Mouse (Mus musculus): ENCODE results near the gene Itga9. TPM values are rescaled to one million over a fixed set of nuclear protein-coding genes. Genes with fewer than 3 reads are reported as not detected.
A peak's percentile ranks its signal among the peaks of the same experiment; 100 is the strongest.

Gene Itga9
- total RNA-seq, 2 experiments from 2014 or later, result 6.9 to 8.2 TPM

DNA sequence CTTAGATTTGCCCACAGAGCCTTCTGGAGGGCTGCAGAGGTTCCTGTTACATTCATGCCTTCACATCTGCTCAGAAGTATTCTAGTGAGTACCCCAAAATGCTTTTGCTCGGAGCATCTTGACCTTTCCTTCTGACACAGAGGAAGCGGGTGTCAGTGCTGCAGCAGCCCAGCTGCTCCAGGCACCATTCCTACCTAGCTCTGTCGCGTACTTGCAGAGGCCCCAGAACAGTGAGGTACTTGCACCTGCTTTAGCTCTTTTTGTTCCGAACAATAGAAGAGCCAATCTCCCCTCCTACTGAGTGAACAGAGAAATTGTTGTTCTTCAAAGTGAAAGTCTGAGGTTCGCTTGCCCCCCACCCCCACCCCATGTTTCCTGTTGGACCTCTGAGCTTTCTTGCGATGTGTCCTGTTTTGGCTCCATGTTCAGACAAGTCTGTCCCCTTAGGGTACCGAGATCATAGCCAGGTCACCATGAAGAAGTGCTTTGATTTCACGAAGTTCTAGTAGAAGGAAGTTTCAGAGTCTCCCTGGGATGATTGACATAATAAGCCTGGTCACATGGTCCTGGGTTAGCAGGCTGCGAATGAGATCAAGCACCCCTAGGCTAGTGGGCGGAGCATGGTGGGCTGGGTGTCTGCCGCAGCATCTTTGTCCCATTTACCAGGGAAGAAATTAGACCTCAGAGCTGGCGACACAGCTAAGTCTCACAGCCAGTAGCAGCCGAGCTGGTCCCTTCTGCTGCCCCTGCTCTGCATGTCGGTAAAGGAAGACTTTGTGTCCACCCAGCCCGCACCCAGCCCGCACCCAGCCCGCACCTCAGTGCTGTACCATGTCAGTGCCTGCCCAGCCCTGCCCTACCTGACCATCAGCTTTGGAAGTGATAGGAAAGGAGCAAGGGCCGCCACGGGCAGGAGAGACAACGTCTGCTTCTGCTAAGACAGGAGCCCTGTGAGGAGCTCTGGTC, 215.0 kb downstream of the Itga9 start:
- peak in 1 of 2 experiments; percentile 75 for DNase-seq (ENCODE audit: extremely low spot score in 1 of 2, low spot score in 2 of 2)
- intact Hi-C loops (cut with DNase I), result no loop called here

DNA sequence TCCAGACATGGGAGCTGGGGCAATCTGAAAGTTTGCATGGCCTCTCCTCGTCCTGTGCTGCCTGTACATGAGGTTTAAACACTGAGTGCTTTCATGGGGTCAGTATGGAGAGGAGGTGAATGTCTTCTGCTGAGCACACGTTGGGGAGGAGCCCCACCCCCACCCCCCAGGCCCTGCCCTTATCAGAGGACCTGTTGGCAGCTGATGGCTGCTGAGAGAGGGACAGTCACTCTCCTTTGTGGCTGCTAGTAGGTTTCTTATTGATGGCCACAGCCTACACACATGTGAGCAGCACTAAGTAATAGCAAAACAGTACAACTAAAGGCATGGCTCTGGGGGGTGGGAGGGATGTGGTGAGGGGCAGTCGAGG, 215.7 kb downstream of the Itga9 start:
- intact Hi-C loops (cut with DNase I), result no loop called here
- no peak for DNase-seq (ENCODE audit: extremely low spot score in 1 of 2, low spot score in 2 of 2)

GRCm38 (mm10) chr9:118822581-118822980, 216.1 kb downstream of the Itga9 start:
- intact Hi-C loops (cut with DNase I), result no loop called here
- DNase-seq (ENCODE audit: extremely low spot score in 1 of 2, low spot score in 2 of 2), result no peak

- intact Hi-C loops (cut with DNase I), result no loop called here
- DNase-seq (ENCODE audit: extremely low spot score in 1 of 2, low spot score in 2 of 2), result peak; percentile 38 to 51
These were observed 224.6 kb downstream of the Itga9 start for GRCm38 (mm10) chr9:118831080-118831479.

- DNase-seq (ENCODE audit: extremely low spot score in 1 of 2, low spot score in 2 of 2), result no peak
- intact Hi-C loops (cut with DNase I), result no loop called here
These were observed 226.0 kb downstream of the Itga9 start for GRCm38 (mm10) chr9:118832533-118832932.

- intact Hi-C loops (cut with DNase I), result no loop called here
- no peak for DNase-seq (ENCODE audit: extremely low spot score in 1 of 2, low spot score in 2 of 2)
These were observed 226.9 kb downstream of the Itga9 start for GRCm38 (mm10) chr9:118833413-118833812.

DNA sequence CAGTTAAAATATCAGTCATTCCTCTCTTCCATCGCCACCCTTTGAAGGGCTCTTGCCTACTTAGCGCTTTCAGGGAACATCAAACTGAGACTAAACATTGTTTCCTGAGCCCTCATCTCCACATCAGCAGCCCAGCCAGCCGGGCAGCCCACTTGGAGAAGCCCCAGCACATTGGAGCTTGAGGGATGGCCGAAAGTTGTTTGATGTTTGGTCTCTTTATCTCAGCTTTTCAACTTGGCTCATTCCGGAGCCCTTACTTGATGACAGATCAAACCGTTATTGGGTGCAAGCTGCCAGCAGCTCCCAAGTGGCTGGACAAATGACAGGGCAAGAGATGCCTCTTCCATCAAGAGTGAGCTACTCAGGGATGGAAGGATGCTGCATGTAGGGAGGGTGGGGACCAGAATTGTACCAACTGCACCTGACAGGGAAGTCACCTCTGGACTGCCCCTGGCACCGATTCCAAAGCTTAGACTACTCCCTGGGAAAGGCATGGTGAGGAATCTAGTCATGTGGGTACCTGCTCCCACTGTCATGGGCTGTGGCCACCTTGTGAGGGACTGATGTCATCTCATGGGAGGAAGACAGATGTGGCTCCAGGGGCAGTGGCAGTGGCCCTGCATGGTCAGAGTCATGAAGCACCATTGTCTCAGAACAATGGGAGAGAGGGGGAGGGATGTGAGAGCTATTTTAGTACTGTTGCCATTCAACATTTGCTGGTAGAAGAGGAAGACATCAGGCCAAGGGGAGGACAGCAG, 232.6 kb downstream of the Itga9 start:
- intact Hi-C loops (cut with DNase I), result no loop called here
- no peak for DNase-seq (ENCODE audit: extremely low spot score in 1 of 2, low spot score in 2 of 2)

- DNase-seq (ENCODE audit: extremely low spot score in 1 of 2, low spot score in 2 of 2), result peak in 1 of 2 experiments; percentile 15
These were observed 234.8 kb downstream of the Itga9 start for GRCm38 (mm10) chr9:118841247-118841646.

DNA sequence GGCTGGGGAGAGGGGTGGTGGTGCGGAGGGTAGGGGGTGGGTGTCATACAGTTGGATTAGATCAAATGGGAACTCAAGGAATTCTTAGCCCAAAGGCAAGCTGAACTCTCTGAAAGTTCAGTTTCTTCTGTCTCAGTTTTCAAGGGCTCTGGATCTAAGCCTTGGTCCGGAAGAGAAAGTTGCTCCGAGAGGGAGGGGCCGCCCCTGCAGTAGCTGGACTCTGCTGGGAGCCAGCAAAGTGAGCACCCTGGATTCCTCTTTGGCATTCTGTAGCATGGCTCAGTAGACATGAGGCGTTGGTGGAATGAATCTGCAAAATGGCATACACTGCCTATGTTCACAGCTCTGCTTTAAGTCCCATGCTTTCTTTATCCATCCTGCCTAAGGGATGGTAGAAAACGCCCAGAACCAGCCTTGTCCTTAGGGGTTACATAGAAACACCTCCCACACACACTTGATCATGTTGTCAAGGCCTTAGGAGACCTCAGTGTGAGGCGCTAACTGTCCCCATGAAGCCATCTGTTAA, 235.5 kb downstream of the Itga9 start:
- DNase-seq (ENCODE audit: extremely low spot score in 1 of 2, low spot score in 2 of 2), result no peak
- intact Hi-C loops (cut with DNase I), result no loop called here

More at GRCm38 (mm10) chr9:118841247-118841646, 234.8 kb downstream of the Itga9 start:
- intact Hi-C loops (cut with DNase I), result no loop called here

- DNase-seq (ENCODE audit: extremely low spot score in 1 of 2, low spot score in 2 of 2), result no peak
- intact Hi-C loops (cut with DNase I), result no loop called here
These were observed 237.2 kb downstream of the Itga9 start for GRCm38 (mm10) chr9:118843711-118844110.

GRCm38 (mm10) chr9:118845003-118845402, 238.5 kb downstream of the Itga9 start:
- DNase-seq (ENCODE audit: extremely low spot score in 1 of 2, low spot score in 2 of 2), result no peak
- intact Hi-C loops (cut with DNase I), result no loop called here

DNA sequence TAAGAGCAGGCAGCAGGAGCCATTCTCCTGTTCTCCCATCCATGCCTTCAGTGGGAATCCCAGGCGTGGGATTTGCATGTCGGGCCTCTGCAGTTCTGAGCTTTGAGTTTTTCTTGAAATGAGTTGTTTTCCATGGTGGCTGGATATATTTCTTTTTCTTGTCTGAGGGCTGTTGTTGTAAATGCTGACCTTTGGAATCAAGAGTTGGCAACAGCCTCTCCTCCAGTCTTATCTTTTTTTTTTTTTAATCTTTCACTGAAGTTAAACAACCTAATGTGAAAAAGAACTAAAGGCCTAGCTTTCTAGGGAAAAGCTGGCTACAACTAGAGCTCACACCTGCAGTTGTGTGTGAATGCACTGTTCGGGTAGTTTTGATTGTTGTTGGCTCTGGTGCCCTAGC, 240.3 kb downstream of the Itga9 start:
- intact Hi-C loops (cut with DNase I), result no loop called here
- no peak for DNase-seq (ENCODE audit: extremely low spot score in 1 of 2, low spot score in 2 of 2)

DNA sequence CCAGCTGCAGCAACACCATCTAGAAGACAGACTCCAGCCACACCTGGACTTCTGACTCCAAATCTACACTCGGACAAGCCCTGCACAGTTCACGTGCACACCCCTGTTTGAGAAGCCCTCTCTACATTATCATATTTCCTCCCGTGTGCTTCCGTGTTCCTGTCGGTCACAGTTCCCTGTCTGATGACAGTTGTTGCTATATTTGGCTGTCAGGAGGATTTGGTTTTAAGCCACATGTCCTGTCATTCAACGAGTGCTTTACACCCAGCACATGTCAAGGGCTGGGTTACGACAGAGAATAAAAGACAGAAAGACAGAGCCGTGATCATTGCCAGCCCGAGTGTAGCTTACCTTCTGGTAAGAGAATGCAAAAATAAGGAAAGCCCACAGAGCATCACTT, 250.2 kb downstream of the Itga9 start:
- intact Hi-C loops (cut with DNase I), result no loop called here
- no peak for DNase-seq (ENCODE audit: extremely low spot score in 1 of 2, low spot score in 2 of 2)

GRCm38 (mm10) chr9:118860613-118861141, 254.2 kb downstream of the Itga9 start:
- intact Hi-C loops (cut with DNase I), result no loop called here
- DNase-seq (ENCODE audit: extremely low spot score in 1 of 2, low spot score in 2 of 2), result no peak

DNA sequence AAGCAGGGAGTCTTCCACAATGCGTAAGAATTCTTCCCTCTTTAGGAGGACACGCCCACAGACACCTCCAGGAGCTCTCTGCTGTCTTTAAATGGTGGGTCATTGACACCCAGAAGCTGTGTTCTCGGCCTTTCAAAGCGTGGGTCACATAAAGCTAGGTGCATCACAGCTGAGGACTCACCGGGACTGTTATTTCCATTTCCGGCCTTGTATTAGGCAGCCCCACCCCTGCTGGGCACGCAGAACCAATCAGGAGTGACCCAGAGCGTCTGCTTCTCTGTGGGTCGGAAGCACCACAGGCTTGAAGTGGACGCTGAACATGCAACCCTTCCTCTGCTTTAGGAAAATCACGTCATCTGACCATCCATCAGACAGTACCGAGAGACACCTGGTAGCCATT, 255.7 kb downstream of the Itga9 start:
- no peak for DNase-seq (ENCODE audit: extremely low spot score in 1 of 2, low spot score in 2 of 2)
- intact Hi-C loops (cut with DNase I), result no loop called here

GRCm38 (mm10) chr9:118862852-118863260, 256.4 kb downstream of the Itga9 start:
- DNase-seq (ENCODE audit: extremely low spot score in 1 of 2, low spot score in 2 of 2), result no peak
- intact Hi-C loops (cut with DNase I), result no loop called here

GRCm38 (mm10) chr9:118863528-118863927, 257.0 kb downstream of the Itga9 start:
- DNase-seq (ENCODE audit: extremely low spot score in 1 of 2, low spot score in 2 of 2), result no peak
- intact Hi-C loops (cut with DNase I), result no loop called here

DNA sequence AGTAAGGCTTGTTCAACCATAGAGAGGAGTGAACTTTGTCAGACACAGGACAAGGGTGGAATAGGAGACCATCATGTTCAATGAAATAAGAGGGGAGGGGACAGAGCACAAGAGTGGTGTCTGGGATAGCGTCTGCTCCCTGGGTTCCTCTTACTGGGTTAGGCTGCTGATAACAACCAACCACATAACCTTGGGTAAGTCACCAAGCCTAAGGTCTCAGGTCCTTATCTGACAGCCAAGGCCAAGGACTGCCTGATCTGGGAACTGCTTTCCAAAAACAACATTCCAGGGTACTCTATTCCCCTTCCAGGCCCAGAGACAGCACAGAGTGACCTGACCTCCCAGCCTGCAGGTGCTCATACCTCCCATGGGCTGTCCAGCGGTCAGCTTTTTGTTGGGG, 260.5 kb downstream of the Itga9 start:
- no peak for DNase-seq (ENCODE audit: extremely low spot score in 1 of 2, low spot score in 2 of 2)
- intact Hi-C loops (cut with DNase I), result no loop called here

DNA sequence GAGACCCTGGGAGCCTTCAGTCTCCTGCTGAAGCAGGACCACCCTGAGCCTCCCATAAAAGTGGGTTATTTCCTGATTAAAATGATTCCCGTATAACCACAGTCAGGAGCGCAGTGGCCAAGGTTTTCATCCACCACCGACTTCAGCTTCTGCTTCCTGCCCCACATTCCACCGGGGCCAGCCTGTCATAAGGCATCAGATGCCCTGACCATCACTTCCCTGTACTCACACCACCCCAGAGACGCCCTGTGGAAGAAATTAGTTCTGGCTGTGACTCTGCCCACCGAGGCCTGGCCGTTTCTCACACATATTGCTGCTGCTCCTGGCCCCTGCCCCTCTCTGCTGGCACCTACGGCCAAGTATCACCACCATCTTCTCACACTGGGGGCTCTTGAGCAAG, 261.4 kb downstream of the Itga9 start:
- no peak for DNase-seq (ENCODE audit: extremely low spot score in 1 of 2, low spot score in 2 of 2)
- intact Hi-C loops (cut with DNase I), result no loop called here

Measured in left cerebral cortex, postnatal 10 days (tissue).